Mouse (Mus musculus): ENCODE results near the gene Mmp20.

Gene Mmp20

DNA sequence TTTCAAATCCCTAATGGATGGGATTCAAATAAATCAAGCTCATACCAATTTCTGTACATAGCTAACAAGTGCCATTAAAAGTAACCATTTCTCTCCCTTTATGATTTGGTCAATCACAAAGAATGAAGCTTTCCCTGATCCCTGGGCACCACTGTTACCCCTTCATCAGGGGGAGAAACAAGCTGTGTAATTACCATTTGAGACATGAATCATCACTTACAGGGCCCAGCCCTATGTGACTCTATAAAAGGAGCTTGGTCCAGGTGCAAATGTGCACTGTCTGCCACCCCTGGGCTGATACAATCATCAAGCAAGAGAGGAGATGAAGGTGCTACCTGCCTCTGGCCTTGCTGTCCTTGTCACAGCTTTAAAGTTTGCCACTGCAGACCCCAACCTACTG, at the start of gene Mmp20:
TSS of gene Mmp20 (plus strand) at position 301 of the 400 bp plus-strand sequence.
- DNase-seq (ENCODE audit: extremely low spot score, low spot score): no peak

DNA sequence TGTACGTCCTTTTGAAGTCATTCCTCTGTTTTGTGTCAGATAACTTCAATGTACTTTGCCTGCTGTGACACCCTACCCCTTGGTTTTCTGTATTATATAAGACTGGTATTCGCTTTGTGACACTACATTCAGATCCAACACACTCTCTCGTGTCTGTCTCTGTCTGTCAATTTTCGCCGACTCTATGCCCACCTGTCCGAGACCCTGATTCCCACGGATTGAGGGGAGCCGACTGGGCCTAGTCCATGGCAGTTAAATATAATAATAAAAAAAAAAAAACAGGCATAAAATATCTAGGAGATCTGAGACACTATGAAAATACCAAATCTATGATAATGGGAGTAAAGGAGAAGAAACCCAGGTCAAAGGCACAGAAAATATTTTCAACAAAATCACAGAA, 38.0 kb upstream of the Mmp20 start:
- DNase-seq (ENCODE audit: extremely low spot score, low spot score): no peak

DNA sequence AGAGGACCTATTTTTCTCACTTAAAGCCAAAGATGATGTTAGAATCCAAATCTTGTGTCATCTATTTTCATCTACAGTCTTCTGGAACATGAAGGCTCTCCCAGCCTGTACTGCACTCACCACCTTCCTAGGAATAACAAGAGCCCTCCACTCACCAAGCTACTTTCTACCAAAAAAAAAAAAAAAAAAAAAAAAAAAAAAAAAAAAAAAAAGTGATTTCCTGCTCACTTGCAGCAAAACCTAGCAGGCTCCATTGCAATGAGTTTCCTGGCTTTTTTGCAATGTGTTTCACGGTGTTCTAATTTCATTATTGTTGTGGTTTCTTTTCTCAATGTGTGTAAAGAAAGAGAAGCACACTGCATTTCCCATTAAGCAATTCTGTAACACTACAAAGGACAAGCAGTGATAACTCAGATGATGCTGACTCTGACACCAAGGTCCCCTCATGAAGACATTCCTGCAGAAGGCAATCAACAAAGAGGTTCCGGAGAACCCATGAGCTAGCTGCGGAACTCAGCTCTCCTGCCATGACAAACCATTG, 34.7 kb upstream of the Mmp20 start:
- DNase-seq (ENCODE audit: extremely low spot score, low spot score): no peak

DNA sequence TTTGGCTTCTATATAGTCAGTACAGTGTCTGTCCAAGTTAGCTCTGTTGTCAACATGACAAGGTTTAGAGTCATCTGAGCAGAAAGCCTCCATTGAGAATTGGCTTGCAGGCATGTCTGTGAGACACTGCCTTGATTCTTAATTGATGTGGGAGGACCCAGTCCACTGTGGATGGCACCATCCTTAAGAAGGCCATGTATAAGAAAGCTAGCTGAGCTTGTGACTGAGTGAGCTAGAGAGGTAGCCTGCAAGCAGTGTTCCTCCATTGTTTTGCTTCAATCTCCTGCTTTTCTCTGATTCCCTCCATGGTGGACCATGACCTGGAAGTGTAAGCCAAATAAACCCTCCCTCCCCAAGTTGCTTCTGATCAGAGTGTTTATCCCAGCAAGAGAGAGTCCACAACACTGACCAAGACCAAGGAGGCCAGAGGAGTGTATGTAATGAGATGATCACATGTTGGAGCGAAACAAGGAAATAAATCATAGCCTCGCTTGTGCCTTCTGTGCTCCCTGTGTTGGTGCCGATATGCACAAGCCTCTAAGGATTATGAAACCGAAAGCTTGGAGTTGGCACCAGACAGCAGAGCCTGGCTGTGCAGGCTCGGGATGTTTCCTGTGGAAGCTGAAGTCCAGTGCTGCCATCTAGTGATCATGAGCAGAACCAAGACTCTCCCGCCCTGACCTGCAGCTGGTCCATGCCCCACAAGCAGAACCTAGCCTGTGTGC, 33.1 kb upstream of the Mmp20 start:
- DNase-seq (ENCODE audit: extremely low spot score, low spot score): peak; percentile 57

DNA sequence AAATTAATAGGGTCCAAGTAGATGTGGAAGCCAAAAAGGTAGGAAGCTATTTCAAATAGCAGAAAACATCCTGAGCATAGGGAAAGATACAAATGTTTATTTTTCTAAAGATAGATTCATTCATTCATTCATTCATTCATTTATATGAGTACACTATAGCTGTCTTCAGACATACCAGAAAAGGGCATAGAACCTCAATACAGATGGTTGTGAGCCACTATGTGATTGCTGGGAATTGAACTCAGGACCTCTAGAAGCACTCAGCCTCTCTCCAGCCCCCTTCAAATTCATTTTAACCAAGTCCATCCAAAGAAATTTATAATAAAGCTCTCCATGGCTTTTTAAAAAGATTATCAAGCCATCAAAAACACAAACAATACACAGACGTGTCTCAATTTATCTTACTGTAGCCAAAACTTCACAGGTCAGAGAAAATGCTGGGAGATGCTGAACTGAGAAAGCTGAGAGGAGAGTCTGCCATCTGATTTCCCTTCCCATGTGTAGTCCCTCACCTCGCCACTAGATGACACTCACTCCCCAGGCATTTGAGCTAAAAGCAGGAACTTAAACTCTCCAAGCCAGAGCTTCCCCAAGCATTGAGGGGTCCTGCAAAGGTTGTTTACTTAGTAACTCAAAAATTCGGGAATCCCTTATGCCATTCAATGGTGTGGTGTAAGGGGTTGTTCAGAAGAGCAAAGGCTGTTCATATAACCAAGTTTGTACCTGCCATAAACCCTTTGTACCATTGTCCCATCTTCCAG, 24.9 kb upstream of the Mmp20 start:
- peak; percentile 71 for DNase-seq (ENCODE audit: extremely low spot score, low spot score)

DNA sequence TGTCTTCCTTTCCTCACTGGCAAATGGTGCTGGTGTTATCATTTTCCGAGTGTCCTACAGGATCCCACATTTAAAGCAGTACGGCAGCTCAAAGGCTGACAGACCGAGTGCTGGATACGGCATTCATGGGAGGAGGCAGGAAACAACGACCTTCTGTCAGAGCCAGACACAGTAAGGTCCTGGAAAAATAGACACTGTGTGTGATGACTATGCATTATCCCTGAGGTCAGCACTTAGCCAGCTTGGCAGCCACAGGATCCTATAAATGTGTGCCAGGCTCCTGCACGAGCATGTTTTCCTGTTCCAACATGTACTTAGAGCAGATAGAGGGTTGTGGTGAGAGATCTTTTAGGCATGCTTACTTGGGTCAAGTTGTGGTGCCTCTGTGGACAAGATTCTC, 24.0 kb upstream of the Mmp20 start:
- no peak for DNase-seq (ENCODE audit: extremely low spot score, low spot score)

DNA sequence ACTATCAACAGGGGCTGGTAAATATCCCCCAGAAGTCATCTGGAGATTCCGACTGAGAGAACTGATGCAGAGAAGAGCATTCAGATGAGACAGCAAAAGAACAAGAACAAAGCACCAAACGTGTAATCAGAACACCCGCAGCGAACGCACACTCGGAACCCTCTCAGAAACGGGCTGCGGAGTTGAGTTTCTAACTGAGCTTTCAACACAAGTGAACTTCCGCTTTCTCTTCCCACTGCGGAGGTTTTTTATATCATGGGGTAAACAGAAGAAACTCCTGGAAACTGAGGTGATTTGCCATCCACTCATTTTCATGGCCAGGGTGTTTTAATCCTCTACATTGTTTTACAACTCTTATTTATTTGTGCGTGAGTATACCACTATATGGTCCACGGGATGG, 22.4 kb upstream of the Mmp20 start:
- DNase-seq (ENCODE audit: extremely low spot score, low spot score): no peak

DNA sequence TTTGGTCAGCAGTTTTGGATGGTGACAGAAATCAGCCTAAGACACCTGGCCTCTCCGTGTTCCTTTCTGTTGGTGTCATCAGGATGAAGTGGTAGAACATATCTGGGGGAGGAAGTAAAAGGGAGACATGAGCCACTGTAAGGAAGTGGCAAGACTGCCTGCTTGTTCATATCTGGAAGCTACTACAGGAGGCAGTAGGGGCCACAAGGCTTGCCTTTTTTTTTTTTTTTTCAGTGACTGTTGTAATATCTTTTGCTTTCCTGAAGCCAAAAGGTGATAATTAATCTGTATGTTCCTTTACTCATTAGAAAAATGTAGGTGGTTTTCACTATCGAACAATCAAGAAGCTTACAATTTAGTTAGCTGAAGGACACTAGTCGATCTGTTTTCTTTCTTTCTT, 5.4 kb upstream of the Mmp20 start:
- DNase-seq (ENCODE audit: extremely low spot score, low spot score): no peak

DNA sequence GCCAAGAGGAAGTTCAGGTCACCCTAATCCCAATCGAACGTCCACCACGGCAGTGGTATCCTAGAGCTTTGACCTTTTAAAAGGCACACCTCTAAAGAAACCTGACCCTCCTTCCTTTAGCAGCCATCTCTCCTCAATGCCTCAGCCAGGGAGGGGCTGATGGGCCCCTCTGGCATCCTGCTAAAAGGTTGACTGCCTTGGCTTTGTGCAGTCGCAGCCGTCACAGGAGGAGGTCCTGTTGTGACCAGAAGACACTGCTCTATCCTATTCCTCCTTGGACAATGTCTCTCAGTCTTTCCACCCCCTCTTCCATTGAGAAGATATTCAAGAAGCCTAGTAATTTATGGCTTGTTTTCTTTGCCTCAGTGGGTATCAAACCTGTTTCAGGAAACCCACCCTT, 5.9 kb downstream of the Mmp20 start:
- DNase-seq (ENCODE audit: extremely low spot score, low spot score): no peak

DNA sequence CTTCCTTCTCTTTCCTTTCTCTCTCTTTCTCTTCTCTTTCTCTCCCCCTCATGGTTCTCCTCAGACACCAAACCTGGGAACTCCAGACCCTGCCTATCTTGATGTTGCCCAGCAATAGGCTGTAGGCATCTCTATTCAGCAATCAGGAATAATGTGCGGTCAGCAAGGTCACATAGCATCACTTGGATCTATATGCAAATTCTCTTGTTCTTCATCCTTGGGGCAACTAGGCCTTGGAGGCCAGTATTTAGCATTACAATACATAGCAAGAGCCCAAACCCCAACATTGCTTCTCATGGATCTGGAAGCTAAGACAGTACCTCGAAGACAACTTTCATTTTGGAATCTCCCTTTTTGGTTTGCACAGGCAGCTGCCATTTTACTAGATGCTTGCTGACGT, 19.9 kb downstream of the Mmp20 start:
- DNase-seq (ENCODE audit: extremely low spot score, low spot score): no peak

DNA sequence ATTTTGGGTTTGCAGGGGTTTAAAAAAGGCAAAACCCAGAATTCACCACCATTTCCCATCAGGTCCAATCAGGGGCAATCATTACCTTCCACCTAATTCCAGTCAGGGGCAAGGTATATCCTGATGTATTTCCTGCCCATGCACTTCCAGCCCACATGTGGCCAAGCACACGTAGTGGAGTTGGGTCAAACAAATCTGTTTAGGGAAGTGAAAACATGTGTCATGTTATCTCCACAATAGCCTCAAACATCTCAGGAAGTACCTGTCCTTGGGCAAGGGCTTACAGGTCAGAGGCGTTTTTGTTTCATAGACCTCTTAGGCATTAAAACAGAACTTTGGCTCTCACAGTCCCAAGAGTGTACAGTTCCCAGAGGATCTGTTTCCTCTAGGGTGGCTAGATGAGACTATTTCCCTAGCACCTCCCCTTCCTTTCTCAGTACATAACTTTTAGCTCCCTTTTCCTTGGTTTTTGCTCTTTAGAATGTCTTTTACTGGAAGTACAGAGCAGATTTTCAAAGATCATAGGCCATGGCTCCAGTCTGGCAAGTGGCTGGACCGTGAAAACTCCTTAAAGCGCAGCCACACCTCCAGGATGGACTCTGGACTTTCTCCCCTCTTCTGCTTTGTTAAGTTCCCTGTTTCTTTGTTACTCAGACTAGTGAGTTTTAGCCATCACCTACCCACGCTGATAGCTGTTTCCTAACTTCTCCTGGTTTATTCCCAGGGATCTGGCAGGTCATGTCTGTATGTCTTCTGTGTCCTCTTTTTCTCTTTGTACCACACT, 22.6 kb downstream of the Mmp20 start:
- DNase-seq (ENCODE audit: extremely low spot score, low spot score): no peak

DNA sequence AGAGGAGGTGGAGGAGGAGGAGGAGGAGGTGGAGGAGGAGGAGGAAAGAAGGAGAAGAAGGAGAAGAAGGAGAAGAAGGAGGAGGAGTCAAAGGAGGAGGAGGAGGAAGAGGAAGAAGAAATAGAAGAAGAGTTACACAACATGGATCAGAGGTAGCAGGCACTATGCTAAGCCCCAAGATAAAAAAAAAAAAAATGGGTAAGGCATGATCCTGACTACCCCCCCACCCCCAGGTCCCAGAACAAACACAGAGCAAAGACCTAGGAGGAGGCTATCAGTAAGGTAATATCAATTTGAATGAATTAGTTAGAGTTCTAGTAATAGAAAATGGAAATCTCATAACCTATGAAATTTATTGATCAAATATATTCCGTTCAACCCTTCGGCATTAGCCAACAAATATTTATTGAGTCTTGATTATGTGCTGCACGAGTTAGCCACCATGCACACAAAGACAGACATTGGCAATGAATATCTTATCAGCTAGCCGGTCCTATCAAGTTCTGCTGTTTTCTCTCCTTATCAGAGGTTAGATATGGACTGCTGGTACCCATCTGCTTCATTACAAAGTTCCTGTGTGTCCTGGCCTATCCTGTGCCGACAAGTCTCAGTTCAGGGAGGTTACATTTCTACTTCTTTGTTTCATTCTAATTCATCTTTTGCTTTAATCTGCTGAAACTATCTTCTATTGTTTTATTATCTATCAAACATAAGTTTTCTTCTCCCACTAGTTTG, 24.5 kb downstream of the Mmp20 start:
- DNase-seq (ENCODE audit: extremely low spot score, low spot score): no peak

DNA sequence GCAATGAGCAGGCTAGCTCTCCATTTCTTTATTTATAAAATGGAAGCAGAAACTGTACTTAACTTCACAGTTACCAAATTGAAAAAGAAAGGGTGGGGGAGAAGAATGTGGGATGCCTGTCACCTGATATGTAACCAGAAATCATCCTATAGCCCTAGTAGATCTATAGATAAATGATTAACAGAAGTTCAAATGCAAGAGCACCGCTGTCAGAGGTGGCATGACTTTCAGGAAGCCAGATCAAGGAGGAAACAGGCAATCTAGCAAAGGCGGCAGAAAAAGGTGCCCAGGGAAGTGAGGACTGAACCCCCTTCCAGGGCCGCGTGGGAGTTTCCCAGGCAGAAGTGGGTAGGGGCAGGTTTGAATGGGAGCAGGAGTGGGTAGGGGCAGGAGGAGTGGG, 29.9 kb downstream of the Mmp20 start:
- no peak for DNase-seq (ENCODE audit: extremely low spot score, low spot score)

DNA sequence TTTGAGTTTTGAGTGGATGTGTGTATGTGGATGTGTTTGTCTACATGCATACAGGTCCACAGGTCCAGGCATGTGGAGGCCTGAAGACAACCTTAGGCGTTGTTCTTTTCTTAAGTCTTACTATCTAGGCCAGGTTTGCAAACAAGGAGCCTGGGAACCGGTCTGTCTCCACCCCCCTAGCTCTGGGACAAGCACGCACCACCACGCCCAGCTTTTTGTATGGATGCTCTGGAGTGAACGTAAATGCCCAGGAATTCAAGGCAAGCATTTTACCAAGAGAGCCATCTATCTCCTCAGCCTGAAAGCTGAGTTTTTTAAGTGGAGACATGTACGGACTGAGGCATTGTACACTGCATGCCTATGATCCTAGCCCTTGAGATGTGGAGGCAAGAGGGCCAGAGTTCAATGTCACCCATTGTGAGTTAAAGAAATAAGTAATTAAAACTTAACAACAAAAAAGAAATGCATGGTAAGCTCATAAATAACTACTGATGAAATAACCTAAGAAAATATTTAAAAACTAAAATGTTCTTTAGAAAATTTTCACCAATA, 31.5 kb downstream of the Mmp20 start:
- DNase-seq (ENCODE audit: extremely low spot score, low spot score): peak; percentile 20

DNA sequence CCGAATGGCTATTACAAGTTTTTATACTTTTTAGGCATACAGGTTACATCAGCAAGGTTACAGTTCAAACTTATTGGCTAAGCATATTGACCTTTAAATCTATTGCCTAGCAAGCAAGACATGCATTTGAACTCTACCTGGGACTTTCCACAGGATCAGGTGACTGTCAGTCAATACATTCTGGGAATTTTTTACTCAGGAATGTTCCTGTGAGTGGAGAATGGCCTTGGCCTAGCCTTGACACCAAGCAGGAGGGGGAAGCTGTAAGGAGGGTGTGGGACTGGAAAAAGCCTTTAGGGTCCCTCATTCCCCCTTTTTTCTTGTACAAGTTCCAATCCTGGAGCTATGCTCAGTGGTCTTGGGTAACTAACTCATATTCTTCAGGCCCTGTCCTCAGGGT, 33.3 kb downstream of the Mmp20 start:
- no peak for DNase-seq (ENCODE audit: extremely low spot score, low spot score)

DNA sequence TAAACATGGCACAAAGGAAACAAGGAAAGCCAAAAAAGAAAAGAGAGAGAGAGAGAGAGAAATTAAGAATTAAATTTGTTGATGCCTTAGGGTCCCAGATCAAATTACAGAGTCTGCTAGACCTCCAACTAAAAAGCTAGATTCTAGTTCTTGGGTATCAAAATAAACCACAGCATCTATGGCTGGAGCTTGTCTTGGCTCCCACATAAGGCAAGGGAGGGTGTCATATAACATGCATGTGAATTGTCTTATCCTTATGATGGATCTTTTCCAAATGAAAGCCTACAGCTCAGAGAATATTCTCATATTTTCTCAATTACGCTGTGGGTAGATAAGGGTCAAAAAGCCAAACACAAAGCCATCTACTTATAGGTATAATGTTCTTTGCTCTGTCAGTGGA, 41.6 kb downstream of the Mmp20 start:
- DNase-seq (ENCODE audit: extremely low spot score, low spot score): no peak

DNA sequence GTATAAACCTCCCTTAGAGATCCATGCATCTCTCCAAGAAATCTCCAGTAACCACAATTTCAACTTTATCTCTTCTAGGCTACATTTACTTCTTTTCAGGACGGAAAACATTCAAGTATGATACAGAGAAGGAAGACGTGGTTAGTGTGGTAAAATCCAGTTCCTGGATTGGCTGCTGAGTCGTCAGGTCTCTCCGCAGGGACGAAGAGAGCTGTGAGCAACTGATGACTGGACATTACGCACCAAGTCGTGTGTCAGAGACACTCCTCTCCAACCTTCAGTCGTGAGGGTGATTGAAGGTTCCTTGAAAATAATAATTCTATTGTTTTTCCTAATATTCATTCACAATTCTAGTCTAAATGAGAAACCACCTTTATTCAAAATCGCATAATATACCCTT, 45.0 kb downstream of the Mmp20 start:
- DNase-seq (ENCODE audit: extremely low spot score, low spot score): no peak

DNA sequence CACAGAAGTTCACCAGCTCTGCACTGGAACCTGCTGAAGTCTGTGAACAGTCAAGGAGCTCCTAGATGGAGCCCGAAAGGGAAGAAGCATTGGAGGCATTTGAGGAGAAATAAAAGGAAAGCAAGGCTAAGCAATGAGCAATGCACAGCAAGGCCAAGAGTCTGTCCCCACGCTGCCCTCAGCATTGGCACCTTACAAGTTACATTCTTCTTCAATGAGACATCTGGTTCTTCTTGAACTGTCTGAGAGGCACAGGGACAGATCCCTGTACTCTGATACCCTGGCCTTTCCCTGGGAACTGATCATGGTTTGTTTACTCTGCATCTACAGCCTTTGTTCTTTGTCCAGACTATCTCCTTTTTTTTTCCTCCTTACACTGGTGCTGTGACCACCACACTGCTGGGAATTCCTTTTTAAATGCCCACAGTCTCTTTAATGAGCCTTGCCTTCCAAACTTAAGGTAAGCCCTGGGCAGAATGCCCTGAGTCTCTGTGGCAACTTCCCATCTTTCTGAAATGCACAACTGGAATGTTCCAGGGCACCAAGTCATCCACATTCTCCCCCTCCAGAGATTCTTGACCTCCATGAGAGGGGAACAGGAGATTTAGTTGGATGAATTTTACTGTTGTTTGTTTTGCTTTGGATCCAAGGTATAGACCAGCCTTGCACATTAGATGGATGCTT, 50.3 kb downstream of the Mmp20 start:
- no peak for DNase-seq (ENCODE audit: extremely low spot score, low spot score)

DNA sequence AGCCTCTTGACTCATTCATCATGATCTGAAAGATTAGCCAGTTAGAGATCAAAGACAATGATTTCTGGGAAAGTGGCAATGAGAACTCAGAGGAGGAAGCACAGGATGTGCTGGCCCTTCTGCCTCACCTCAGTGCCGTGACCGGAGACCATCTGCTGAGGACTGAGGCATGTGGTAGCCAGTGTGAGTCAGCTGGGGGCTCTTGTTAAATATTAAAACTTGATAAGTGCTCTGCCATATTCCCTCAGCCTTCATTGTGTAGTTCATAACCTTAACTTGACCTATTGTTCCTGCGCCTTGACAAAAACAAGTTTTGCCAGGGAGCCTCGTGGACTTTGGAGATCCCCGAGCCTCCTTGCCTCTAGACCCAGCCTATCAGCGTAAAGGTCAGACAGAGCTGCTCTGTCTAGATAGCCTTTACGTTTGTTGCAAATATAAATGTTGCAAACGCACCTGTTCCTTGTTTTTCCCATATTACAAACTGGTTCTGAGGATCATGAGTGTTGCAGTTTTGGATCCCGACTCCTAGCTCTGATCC, 54.1 kb downstream of the Mmp20 start:
- no peak for DNase-seq (ENCODE audit: extremely low spot score, low spot score)

DNA sequence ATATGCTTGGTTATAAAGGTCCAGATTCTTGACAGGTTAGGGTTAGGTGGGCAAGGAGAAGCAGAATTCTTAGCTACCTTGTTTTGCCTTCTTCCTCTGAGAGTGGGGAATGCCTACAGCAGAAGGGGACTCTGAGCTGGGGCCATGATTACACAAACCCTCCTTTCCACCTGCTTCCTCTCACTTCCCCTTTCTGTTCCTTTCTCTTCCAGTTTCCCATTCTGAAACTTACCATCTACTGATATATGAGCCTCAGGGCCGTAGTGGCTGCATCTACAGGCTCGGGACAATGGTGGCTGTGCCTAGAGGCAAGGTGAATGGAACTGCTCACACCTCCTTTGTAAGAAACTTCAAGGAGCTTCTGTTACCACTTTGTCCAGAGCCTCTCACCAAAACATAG, 58.0 kb downstream of the Mmp20 start:
- DNase-seq (ENCODE audit: extremely low spot score, low spot score): no peak

Data from neural tube, embryonic 10.5 days (tissue).